Mouse (Mus musculus): ENCODE measurements around the gene Cdc42ep1.

DNA sequence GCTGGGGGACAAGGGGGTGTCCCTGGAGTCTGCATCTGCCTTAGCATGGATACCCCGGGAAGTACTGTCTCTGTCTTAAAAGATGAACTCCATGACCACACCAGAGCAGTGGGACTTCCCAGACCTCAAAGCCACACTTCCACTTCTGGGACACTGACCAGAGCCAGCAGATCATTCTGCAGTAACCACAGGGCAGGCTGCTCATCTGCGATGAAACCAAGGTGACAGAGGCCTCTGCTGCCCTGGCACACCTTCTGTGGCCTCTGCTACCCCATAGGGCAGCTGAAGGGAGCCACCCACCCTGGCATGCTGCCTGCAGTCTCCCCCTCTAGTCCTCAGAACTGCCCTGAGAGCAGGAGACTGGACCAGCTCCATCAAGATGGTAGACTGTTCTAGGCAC, 53.3 kb downstream of the Cdc42ep1 start:
- no peak for TF ChIP-seq GATA1 (IDR thresholded peaks at IDR 0.05; ENCODE audit: borderline replicate concordance, low read length)
- no peak for TF ChIP-seq FLI1 (IDR thresholded peaks at IDR 0.05; ENCODE audit: low read length)

Measured in megakaryocyte, embryonic 14.5 days (primary cell).